Mouse (Mus musculus): ENCODE measurements around the gene Kctd17. TPM values are rescaled to one million over a fixed set of nuclear protein-coding genes. Genes with fewer than 3 reads are reported as not detected.

Gene Kctd17
- polyA plus RNA-seq, 1 experiment from 2014 or later = 53.9 TPM

DNA sequence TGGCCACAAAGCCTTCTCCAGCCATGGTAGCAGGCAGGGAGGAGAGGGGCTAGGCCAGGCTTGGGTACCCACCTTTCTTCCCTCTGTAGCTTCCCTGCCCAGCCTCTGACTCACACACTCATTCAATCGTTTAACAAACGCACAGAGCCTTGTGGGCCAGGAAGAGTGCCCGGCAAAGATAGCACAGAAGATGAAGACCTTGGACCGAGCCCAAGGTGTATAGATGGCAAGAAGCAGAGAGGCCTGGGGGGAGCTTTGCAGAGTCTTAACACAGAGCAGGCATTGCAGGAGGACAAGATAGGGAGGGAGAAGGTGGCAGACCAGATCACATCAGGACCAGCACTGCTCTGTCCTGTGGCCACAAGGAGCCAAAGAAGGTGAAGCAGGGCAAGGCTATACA lies 26.8 kb downstream of the Kctd17 start:
- TF ChIP-seq CTCF (IDR thresholded peaks at IDR 0.05; ENCODE audit: low read depth) = no peak
- H3K4me3 ChIP-seq (ENCODE audit: low read depth, low read length) = no peak overlapping the region
- H3K36me3 ChIP-seq (ENCODE audit: insufficient read depth) = no peaks in the 10 kb centered on the region
- no peak overlapping the region for H3K9ac ChIP-seq
- H3K4me1 ChIP-seq (ENCODE audit: insufficient read depth) = no peaks in the 10 kb centered on the region
- 54% methylated on average over 4 of the region's 4 CpGs for WGBS
- DNase-seq = no peak
- H3K9me3 ChIP-seq (ENCODE audit: low read depth, low read length) = no peaks in the 10 kb centered on the region
- H3K27me3 ChIP-seq (ENCODE audit: insufficient read depth, low read length) = no peaks in the 10 kb centered on the region
- no peak overlapping the region for H3K4me2 ChIP-seq
- no peak overlapping the region for H3K27ac ChIP-seq (ENCODE audit: low read depth)
- no peak for ATAC-seq (ENCODE audit: insufficient read depth)

DNA sequence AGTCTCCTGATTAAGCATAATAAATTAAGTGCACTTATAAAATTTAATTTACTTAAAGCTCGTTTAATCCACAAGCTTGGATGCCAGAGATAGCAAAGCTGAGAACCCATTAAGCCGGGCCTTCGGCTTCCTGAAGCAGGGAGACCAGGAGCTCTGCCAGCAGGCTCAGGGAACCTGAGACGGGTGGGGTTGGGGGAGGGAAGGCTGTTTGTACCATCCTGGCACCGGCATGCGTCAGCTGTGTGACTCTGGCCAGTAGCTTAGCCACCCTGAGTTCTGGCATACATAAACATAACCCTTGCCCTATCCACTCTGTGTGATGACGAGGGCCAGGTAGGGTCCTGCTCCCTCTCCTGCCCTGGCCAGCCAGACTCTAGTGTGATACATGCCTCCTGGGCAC lies 27.7 kb downstream of the Kctd17 start:
- no peak for TF ChIP-seq CTCF (IDR thresholded peaks at IDR 0.05; ENCODE audit: low read depth)
- WGBS = 35% methylated on average over 7 of the region's 7 CpGs
- ATAC-seq (ENCODE audit: insufficient read depth) = no peak
- no peak overlapping the region for H3K27ac ChIP-seq (ENCODE audit: low read depth)
- H3K4me2 ChIP-seq = no peak overlapping the region
- H3K9ac ChIP-seq = no peak overlapping the region
- no peak for DNase-seq
- H3K4me1 ChIP-seq (ENCODE audit: insufficient read depth) = no peaks in the 10 kb centered on the region
- no peak overlapping the region for H3K4me3 ChIP-seq (ENCODE audit: low read depth, low read length)
- H3K27me3 ChIP-seq (ENCODE audit: insufficient read depth, low read length) = no peaks in the 10 kb centered on the region
- H3K36me3 ChIP-seq (ENCODE audit: insufficient read depth) = no peaks in the 10 kb centered on the region
- no peaks in the 10 kb centered on the region for H3K9me3 ChIP-seq (ENCODE audit: low read depth, low read length)

DNA sequence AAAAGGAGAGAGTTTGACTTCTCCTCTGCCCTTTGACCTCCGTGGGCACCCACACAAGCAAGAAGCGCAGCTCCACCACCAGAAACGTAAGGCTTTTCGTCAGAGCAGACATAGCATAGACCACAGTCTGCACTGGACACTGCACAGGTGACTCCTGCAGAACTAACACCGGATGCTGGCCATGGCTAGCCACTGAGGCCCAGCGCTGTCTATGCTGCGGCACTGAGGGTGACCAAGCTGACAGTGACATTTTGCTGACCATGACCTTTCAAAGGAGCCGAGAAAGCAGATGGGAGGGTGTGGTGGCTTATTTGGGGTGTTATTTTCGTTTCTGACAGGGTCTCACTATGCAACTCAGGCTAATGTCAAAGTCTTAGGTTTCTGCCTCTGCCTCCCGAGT lies 28.8 kb downstream of the Kctd17 start:
- H3K27ac ChIP-seq (ENCODE audit: low read depth) = no peak overlapping the region
- WGBS = 66% methylated on average over 10 of the region's 10 CpGs
- no peak for DNase-seq
- H3K36me3 ChIP-seq (ENCODE audit: insufficient read depth) = no peaks in the 10 kb centered on the region
- H3K9me3 ChIP-seq (ENCODE audit: low read depth, low read length) = no peaks in the 10 kb centered on the region
- H3K4me2 ChIP-seq = no peak overlapping the region
- no peak for ATAC-seq (ENCODE audit: insufficient read depth)
- TF ChIP-seq CTCF (IDR thresholded peaks at IDR 0.05; ENCODE audit: low read depth) = no peak
- H3K4me3 ChIP-seq (ENCODE audit: low read depth, low read length) = no peak overlapping the region
- H3K4me1 ChIP-seq (ENCODE audit: insufficient read depth) = no peaks in the 10 kb centered on the region
- H3K9ac ChIP-seq = no peak overlapping the region
- H3K27me3 ChIP-seq (ENCODE audit: insufficient read depth, low read length) = no peaks in the 10 kb centered on the region

DNA sequence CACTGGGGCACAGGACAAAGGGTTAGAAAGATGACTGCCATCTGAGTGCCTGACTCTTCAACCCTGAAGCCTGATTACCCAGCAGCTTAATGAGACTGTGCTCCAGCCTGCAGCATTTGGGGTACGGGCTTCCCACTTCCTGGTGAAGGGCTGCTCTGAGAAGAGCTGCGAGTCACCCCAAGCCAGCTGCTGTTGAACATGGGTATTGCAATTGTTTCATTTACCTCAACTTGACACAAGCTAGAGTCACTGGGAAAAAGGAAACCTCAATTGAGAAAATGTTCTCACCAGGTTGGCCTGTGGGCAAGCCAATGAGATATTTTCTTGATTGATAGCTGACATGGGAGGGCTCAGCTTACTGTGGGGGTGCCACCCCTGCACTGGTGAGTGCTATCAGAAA lies 34.6 kb downstream of the Kctd17 start:
- DNase-seq (no peak), ATAC-seq (ENCODE audit: insufficient read depth) (no peak)
- no peaks in the 10 kb centered on the region for H3K9me3 ChIP-seq (ENCODE audit: low read depth, low read length)
- no peak overlapping the region for H3K27ac ChIP-seq (ENCODE audit: low read depth)
- H3K4me2 ChIP-seq = no peak overlapping the region
- H3K4me1 ChIP-seq (ENCODE audit: insufficient read depth) = no peaks in the 10 kb centered on the region
- H3K9ac ChIP-seq = no peak overlapping the region
- no peak overlapping the region for H3K4me3 ChIP-seq (ENCODE audit: low read depth, low read length)
- TF ChIP-seq CTCF (IDR thresholded peaks at IDR 0.05; ENCODE audit: low read depth) = 0 out of 2 replicates have a peak, but pooled peaks have one; percentile 7
- WGBS = 37% methylated on average over 2 of the region's 2 CpGs
- H3K27me3 ChIP-seq (ENCODE audit: insufficient read depth, low read length) = no peaks in the 10 kb centered on the region
- no peaks in the 10 kb centered on the region for H3K36me3 ChIP-seq (ENCODE audit: insufficient read depth)

DNA sequence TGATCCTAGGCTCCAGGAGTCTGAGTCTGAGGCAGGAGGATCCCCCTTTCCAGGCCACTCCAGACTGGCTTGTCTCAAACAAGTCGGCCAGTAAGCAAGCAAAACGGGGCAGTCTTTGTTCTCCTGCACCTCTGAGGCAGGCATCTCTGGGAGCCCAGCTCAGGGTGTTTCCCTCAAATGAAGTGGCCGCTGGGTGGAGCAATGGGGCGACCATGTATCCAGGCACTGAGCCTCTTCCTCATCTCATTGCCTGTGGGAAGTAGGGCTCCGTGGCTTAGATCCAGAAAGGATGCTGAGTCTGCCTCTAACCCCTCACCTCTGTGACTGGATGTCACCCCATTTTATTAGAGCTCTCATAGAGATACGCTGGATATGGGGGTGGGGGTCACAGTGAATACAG lies 38.4 kb downstream of the Kctd17 start:
- no peak for TF ChIP-seq CTCF (IDR thresholded peaks at IDR 0.05; ENCODE audit: low read depth)
- Histone ChIP-seq H3K4me3 (ENCODE audit: low read depth, low read length) (no peak overlapping the region), H3K36me3 (ENCODE audit: insufficient read depth) (no peaks in the 10 kb centered on the region), H3K9ac (no peak overlapping the region), H3K9me3 (ENCODE audit: low read depth, low read length) (no peaks in the 10 kb centered on the region), H3K27ac (ENCODE audit: low read depth) (no peak overlapping the region), H3K27me3 (ENCODE audit: insufficient read depth, low read length) (no peaks in the 10 kb centered on the region), H3K4me1 (ENCODE audit: insufficient read depth) (no peaks in the 10 kb centered on the region), H3K4me2 (no peak overlapping the region)
- no peak for ATAC-seq (ENCODE audit: insufficient read depth)
- 33% methylated on average over 6 of the region's 6 CpGs for WGBS
- peak; percentile 20 for DNase-seq

DNA sequence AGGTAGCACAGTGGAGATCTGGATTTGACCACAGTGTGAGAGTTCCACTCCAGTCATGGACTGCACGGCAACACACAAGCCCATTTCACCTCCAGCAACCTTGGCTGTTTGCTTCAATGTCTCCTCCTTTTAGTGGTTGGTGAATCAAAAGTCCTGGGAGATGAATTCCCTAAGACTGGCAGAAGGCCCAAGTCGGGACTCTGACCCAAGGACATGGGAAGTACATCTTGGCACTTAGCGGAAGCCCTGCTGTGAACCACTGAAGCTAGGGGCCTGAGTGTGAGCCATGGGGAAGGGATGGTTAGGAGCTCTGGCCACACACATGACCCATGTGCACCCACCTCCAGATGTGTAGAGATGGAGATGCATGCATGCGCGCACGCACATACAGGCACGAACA lies 39.2 kb downstream of the Kctd17 start:
- WGBS = 91% methylated on average over 7 of the region's 7 CpGs

DNA sequence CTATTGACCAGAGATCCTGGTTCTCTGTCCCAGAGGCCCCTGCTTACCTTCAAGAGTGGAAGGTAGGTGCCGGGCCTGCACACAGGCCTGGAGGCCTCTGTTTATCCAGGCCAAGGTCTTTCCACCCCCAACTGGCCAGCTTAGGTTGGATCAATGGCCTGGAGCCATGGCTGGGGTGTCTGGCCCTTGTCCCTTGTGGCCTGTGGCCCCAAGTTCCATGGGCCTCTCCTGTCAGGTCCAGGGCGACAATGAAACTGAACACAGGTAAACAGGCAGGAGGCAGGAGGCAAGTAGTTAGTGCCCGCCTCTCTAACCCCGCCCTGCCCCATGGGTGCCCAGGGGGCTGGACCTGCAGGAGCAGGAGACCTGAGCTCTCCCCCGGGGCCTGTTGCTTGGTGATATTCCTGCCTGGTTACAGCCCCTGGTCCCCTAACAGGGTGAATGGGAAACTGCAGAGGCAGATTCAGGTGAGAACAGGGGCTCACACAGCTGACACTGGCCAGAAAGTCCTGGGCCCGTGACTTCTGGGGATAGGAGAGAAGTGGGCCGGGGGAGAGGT lies 40.1 kb downstream of the Kctd17 start, which contains the start of gene Tmprss6:
Gene Tmprss6 (minus strand): TSS at position 256 of the 559 bp plus-strand sequence.
- no peak within 1 kb of the TSS for H3K4me2 ChIP-seq
- H3K4me3 ChIP-seq (ENCODE audit: low read depth, low read length) = no peak within 1 kb of the TSS
- H3K9ac ChIP-seq = no peak within 1 kb of the TSS
- no peaks in the 10 kb centered on the region for H3K4me1 ChIP-seq (ENCODE audit: insufficient read depth)
- no peaks in the 10 kb centered on the region for H3K9me3 ChIP-seq (ENCODE audit: low read depth, low read length)
- H3K27me3 ChIP-seq (ENCODE audit: insufficient read depth, low read length) = no peaks in the 10 kb centered on the region
- 76% methylated on average over 7 of the region's 7 CpGs for WGBS
- TF ChIP-seq CTCF (IDR thresholded peaks at IDR 0.05; ENCODE audit: low read depth) = no peak
- no peak for DNase-seq
- no peak for ATAC-seq (ENCODE audit: insufficient read depth)
- H3K27ac ChIP-seq (ENCODE audit: low read depth) = no peak within 1 kb of the TSS
- no peaks in the 10 kb centered on the region for H3K36me3 ChIP-seq (ENCODE audit: insufficient read depth)

More for the DNA sequence above, 39.2 kb downstream of the Kctd17 start:
- no peak for DNase-seq
- Histone ChIP-seq H3K4me2 (no peak overlapping the region), H3K4me3 (ENCODE audit: low read depth, low read length) (no peak overlapping the region), H3K36me3 (ENCODE audit: insufficient read depth) (no peaks in the 10 kb centered on the region), H3K9ac (no peak overlapping the region), H3K9me3 (ENCODE audit: low read depth, low read length) (no peaks in the 10 kb centered on the region), H3K27ac (ENCODE audit: low read depth) (no peak overlapping the region), H3K27me3 (ENCODE audit: insufficient read depth, low read length) (no peaks in the 10 kb centered on the region), H3K4me1 (ENCODE audit: insufficient read depth) (no peaks in the 10 kb centered on the region)
- TF ChIP-seq CTCF (IDR thresholded peaks at IDR 0.05; ENCODE audit: low read depth) = no peak
- ATAC-seq (ENCODE audit: insufficient read depth) = no peak
